Mouse (Mus musculus) lung, postnatal 36 days (tissue): Measurements from ENCODE around the gene Plekhg1.

Experiments used
- DNase-seq: peaks from one replicate; pipeline ENCODE4 v3.0.0; 2022; ENCODE audit warnings: mixed read lengths

The Plekhg1 gene

GRCm38 (mm10) chr10:3743069-3743468, 2.9 kb downstream of the Plekhg1 start:
- peak; percentile 21 for DNase-seq

- peak; percentile 40 for DNase-seq
Observed at GRCm38 (mm10) chr10:3743826-3744225, 3.7 kb downstream of the Plekhg1 start.

- DNase-seq, result peak; percentile 11
Observed at GRCm38 (mm10) chr10:3746794-3747518, 6.8 kb downstream of the Plekhg1 start.

GRCm38 (mm10) chr10:3749580-3749979, 9.4 kb downstream of the Plekhg1 start:
- DNase-seq, result no peak

- no peak for DNase-seq
Observed at GRCm38 (mm10) chr10:3761992-3762391, 21.8 kb downstream of the Plekhg1 start.

- peak; percentile 12 for DNase-seq
Observed at GRCm38 (mm10) chr10:3763199-3763598, 23.0 kb downstream of the Plekhg1 start.

GRCm38 (mm10) chr10:3769131-3769530, 29.0 kb downstream of the Plekhg1 start:
- DNase-seq, result no peak

GRCm38 (mm10) chr10:3774330-3774729, 34.2 kb downstream of the Plekhg1 start:
- no peak for DNase-seq

- DNase-seq, result no peak
Observed at GRCm38 (mm10) chr10:3776761-3777160, 36.6 kb downstream of the Plekhg1 start.

GRCm38 (mm10) chr10:3785362-3785761, 45.2 kb downstream of the Plekhg1 start:
- DNase-seq, result peak; percentile 15

GRCm38 (mm10) chr10:3786531-3786930, 46.4 kb downstream of the Plekhg1 start:
- DNase-seq, result no peak

- no peak for DNase-seq
Observed at GRCm38 (mm10) chr10:3787006-3787405, 46.8 kb downstream of the Plekhg1 start.

GRCm38 (mm10) chr10:3793825-3794224, 53.7 kb downstream of the Plekhg1 start:
- DNase-seq, result no peak

- no peak for DNase-seq
Observed at GRCm38 (mm10) chr10:3799455-3799854, 59.3 kb downstream of the Plekhg1 start.

- peak; percentile 22 for DNase-seq
Observed at GRCm38 (mm10) chr10:3801254-3801653, 61.1 kb downstream of the Plekhg1 start.

GRCm38 (mm10) chr10:3805334-3805733, 65.2 kb downstream of the Plekhg1 start:
- peak; percentile 40 for DNase-seq

- no peak for DNase-seq
Observed at GRCm38 (mm10) chr10:3807980-3808379, 67.8 kb downstream of the Plekhg1 start.

GRCm38 (mm10) chr10:3810476-3811273, 70.5 kb downstream of the Plekhg1 start:
- DNase-seq, result no peak

- DNase-seq, result peak; percentile 65
Observed at GRCm38 (mm10) chr10:3818940-3819701, 79.0 kb downstream of the Plekhg1 start.

- DNase-seq, result peak; percentile 24
Observed at GRCm38 (mm10) chr10:3823826-3824225, 83.7 kb downstream of the Plekhg1 start.

- no peak for DNase-seq
Observed at GRCm38 (mm10) chr10:3826043-3826442, 85.9 kb downstream of the Plekhg1 start.

GRCm38 (mm10) chr10:3827368-3827767, 87.2 kb downstream of the Plekhg1 start:
- no peak for DNase-seq

GRCm38 (mm10) chr10:3829472-3829871, 89.3 kb downstream of the Plekhg1 start:
- no peak for DNase-seq
